Mouse (Mus musculus) limb, embryonic 14.5 days (tissue): ENCODE results near the gene Stambpl1. TPM values are rescaled to one million over a fixed set of nuclear protein-coding genes. Genes with fewer than 3 reads are reported as not detected.
A peak's percentile ranks its signal among the peaks of the same experiment; 100 is the strongest.

Experiments used
- ATAC-seq: fragments of 200-750 bp; cut with Nextera tagmentation; 2 replicates; pipeline ENCODE4 v1.8.0; 2017; ENCODE audit warnings: low read depth, moderate number of reproducible peaks, moderate TSS enrichment; ENCODE audit not compliant: low FRiP score
- DNase-seq: peaks from one replicate; pipeline ENCODE4 v3.0.0-alpha.2; 2015; ENCODE audit warnings: low spot score
- H3K27ac ChIP-seq: fragments of 300-500 bp; sonication (generic); replicated peaks from 2 replicates; pipeline ENCODE4 v1.5.1; 2014; ENCODE audit warnings: low read depth, mild to moderate bottlenecking, low read length, moderate library complexity, mixed read lengths
- H3K27me3 ChIP-seq: fragments of 300-500 bp; sonication (generic); 2 replicates; pipeline ENCODE4 v1.6.1; 2014; ENCODE audit warnings: low read length, mixed read lengths; ENCODE audit not compliant: control insufficient read depth, insufficient read depth
- H3K36me3 ChIP-seq: fragments of 300-500 bp; sonication (generic); 2 replicates; pipeline ENCODE4 v1.6.1; 2014; ENCODE audit warnings: mild to moderate bottlenecking, low read length, moderate library complexity, mixed read lengths; ENCODE audit not compliant: control insufficient read depth, insufficient read depth
- H3K4me1 ChIP-seq: fragments of 300-500 bp; sonication (generic); 2 replicates; pipeline ENCODE4 v1.6.1; 2014; ENCODE audit warnings: antibody characterized with exemption, low read length, mixed read lengths; ENCODE audit not compliant: control insufficient read depth, insufficient read depth
- H3K4me2 ChIP-seq: fragments of 300-500 bp; sonication (generic); replicated peaks from 2 replicates; pipeline ENCODE4 v1.6.1; 2014; ENCODE audit warnings: low read depth, mild to moderate bottlenecking, low read length, moderate library complexity; ENCODE audit not compliant: severe bottlenecking
- H3K4me3 ChIP-seq: fragments of 300-500 bp; sonication (generic); replicated peaks from 2 replicates; pipeline ENCODE4 v1.5.1; 2014; ENCODE audit warnings: low read length
- H3K9ac ChIP-seq: fragments of 300-500 bp; sonication (generic); 2 replicates; pipeline ENCODE4 v1.6.1; 2014; ENCODE audit warnings: mild to moderate bottlenecking, low read depth, low read length, moderate library complexity; ENCODE audit not compliant: severe bottlenecking
- H3K9me3 ChIP-seq: fragments of 300-500 bp; sonication (generic); 2 replicates; pipeline ENCODE4 v1.6.1; 2016; ENCODE audit warnings: low read length; ENCODE audit not compliant: control insufficient read depth
- POLR2A ChIP-seq: fragments of 200-500 bp; IDR thresholded peaks from 2 replicates; pipeline ENCODE4 v1.8.0; 2012; ENCODE audit warnings: inconsistent platforms, mild to moderate bottlenecking, moderate library complexity, borderline replicate concordance; ENCODE audit not compliant: insufficient read depth, insufficient read length; ENCODE audit errors: extremely low read depth
- WGBS: fragments of 180-500 bp; shearing (Covaris S2); extraction: QIAGEN DNeasy Blood & Tissue Kit; methylation state at CpG from one replicate; pipeline ENCODE4 v1.1.7; 2014; 5-methylcytosine and 5-hydroxymethylcytosine counted together
- polyA plus RNA-seq, 2 experiments: library from polyadenylated mRNA; depleted of rRNA in 1 of 2; stranded (reverse) in 1 of 2; unstranded in 1 of 2; fragments of >200 nt; fragmentation: Nextera tagmentation in 1 of 2; extraction: Ambion mirVana in 1 of 2; gene quantifications; 2 replicates each; pipeline versions ENCODE4 v1.2.1 to v1.2.3; 2012 to 2014

Gene Stambpl1
- polyA plus RNA-seq, 2 experiments: 9.0 to 14.8 TPM

DNA sequence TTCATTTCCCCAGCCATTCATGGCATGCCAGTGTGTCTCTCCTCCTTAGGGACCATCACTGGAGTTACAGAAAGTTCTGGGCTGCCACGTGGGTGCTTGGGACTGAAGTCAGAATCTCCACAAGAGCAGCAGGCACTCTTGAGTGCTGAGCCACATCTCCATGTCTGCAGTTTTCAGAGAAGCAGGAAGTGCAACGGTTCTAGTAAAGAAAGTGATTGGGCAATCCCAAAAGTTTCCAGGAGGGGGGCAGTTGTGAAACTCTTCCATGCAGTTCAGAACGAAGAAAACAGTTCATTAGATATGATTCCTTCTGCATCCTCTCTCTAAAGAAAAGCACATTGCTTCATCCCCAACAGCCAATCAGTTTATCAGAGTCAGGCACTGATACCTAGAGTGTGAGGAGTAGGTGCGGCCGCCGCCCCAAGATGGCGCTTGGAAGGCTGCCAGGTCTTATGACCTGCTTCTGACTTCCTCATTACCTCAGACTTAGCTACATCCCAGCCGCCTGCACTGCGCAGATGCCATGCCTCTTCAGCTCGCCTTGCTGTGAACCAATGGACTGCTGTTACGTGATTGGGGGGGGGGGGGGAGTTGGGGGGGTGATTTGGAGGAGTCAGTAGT, 78.2 kb downstream of the Stambpl1 start:
- no peak for DNase-seq
- WGBS: 88% methylated on average over 11 of the region's 11 CpGs

DNA sequence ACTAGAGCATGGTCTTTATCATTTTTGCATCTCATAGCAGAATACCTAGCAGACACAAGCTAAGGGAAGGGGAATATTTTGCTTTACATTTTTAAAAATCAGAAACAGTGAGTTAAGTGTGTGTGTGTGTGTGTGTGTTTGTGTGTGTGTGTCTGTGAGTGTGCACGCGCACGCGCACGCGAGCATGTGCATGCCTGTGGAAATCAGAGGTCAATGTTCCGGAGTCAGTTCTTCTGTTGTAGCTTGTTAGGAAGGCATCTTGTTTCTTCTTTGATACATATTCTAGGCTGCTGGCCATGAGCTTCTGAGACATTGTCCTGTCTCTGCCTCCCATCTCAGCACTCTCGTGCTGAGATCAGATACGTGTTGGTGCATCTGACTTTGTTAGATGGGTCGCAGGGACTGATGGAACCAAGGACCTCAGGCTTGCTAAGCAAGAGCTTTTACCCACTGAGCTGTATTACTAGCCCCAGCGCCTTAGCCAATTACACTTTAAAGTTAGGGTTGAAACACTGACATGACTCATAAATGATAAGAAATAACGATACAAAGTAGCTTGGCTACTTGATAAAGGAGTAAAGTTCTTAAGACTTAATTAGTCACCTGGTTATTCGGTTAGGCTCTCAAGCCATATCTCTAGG, 78.9 kb downstream of the Stambpl1 start:
- H3K9ac ChIP-seq: no peak overlapping the region
- 91% methylated on average over 13 of the region's 13 CpGs for WGBS
- ATAC-seq (no peak), DNase-seq (no peak)
- no peak overlapping the region for H3K4me2 ChIP-seq
- TF ChIP-seq POLR2A: no peak
- H3K4me1 ChIP-seq: no peaks in the 10 kb centered on the region
- H3K27me3 ChIP-seq: no peaks in the 10 kb centered on the region
- H3K27ac ChIP-seq: no peak overlapping the region
- no peaks in the 10 kb centered on the region for H3K9me3 ChIP-seq
- H3K4me3 ChIP-seq: no peak overlapping the region
- no peaks in the 10 kb centered on the region for H3K36me3 ChIP-seq

More for the DNA sequence above, 78.2 kb downstream of the Stambpl1 start:
- Histone ChIP-seq H3K4me3 (no peak overlapping the region), H3K27ac (no peak overlapping the region), H3K9ac (no peak overlapping the region), H3K27me3 (no peaks in the 10 kb centered on the region), H3K4me1 (no peaks in the 10 kb centered on the region), H3K9me3 (no peaks in the 10 kb centered on the region), H3K4me2 (no peak overlapping the region), H3K36me3 (no peaks in the 10 kb centered on the region)
- no peak for TF ChIP-seq POLR2A
- no peak for ATAC-seq

DNA sequence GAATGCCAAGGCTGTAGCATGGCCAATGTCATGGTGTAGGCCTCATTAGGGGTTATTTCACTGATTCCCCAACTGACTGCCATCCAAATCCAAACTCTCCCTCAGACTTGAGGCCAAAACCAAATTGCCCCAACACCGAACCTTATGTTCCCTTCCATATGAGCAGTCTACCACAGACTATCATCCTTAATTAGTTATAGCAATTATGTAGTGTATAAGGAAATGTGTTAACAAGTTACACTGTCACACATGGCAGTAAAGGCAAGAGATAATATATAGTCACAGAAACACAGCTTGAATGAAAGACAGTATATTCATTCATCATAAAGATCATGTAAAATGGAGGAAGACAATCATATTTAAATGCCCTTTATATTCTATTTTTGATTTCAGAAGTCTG, 81.0 kb downstream of the Stambpl1 start:
- Histone ChIP-seq H3K9ac (no peak overlapping the region), H3K27ac (no peak overlapping the region), H3K36me3 (no peaks in the 10 kb centered on the region), H3K4me3 (no peak overlapping the region), H3K27me3 (no peaks in the 10 kb centered on the region), H3K4me2 (no peak overlapping the region), H3K4me1 (peaks cover 2% of the 10 kb centered on the region; the same call in 1 of the 2 replicates), H3K9me3 (no peaks in the 10 kb centered on the region)
- WGBS: 83% methylated on average over 1 of the region's 1 CpGs
- no peak for TF ChIP-seq POLR2A
- ATAC-seq: no peak
- no peak for DNase-seq

DNA sequence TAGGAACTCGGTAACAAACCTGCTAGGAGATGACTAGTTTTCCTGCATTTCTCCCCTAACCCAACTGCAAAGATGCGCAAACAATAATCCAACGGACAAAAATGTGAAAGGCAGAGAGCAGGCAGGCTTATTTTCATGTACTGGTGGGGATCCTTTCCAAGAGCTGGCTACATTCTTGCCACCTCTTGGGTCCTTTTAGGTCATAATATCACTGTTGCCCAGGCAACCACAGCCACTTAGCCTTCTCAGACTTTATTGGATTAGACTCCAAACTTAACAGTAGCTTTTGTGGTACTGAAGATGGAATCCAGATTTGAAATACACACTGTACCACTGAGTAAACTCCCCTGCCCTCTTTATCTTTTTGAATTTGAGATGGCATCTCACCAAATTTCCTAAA, 86.0 kb downstream of the Stambpl1 start:
- WGBS: 57% methylated on average over 3 of the region's 3 CpGs
- H3K9ac ChIP-seq: no peak overlapping the region
- H3K27ac ChIP-seq: 0 out of 2 replicates have a peak overlapping the region, but pooled peaks have one; percentile 33
- peak; percentile 68; the same call in 1 of the 2 replicates for ATAC-seq
- DNase-seq: peak; percentile 56
- H3K36me3 ChIP-seq: no peaks in the 10 kb centered on the region
- no peak overlapping the region for H3K4me3 ChIP-seq
- no peaks in the 10 kb centered on the region for H3K27me3 ChIP-seq
- H3K4me1 ChIP-seq: peaks cover 6% of the 10 kb centered on the region; the same call in 1 of the 2 replicates
- TF ChIP-seq POLR2A: no peak
- H3K9me3 ChIP-seq: no peaks in the 10 kb centered on the region
- H3K4me2 ChIP-seq: no peak overlapping the region

DNA sequence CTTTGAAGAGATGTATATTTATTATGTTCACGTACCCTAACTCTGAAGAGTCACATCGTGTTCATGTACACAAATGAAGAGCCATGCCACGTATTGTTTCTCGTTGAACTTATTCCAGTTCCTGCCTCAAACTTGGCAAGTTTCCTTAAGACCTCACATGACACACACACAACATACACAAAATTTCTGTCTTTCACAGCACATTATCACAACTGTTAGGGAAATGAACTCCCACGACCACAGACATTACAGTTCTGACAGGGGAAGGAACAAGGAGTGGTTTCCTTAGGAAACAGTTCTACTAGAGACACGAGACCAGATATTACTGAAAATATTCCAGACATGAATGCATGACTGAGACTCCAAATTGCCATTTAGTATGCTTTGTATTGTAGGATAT, 91.6 kb downstream of the Stambpl1 start:
- H3K27ac ChIP-seq: no peak overlapping the region
- no peak overlapping the region for H3K4me2 ChIP-seq
- DNase-seq: no peak
- TF ChIP-seq POLR2A: no peak
- H3K36me3 ChIP-seq: no peaks in the 10 kb centered on the region
- H3K4me1 ChIP-seq: no peaks in the 10 kb centered on the region
- H3K4me3 ChIP-seq: no peak overlapping the region
- H3K9ac ChIP-seq: no peak overlapping the region
- H3K9me3 ChIP-seq: no peaks in the 10 kb centered on the region
- 82% methylated on average over 6 of the region's 6 CpGs for WGBS
- no peak for ATAC-seq
- no peaks in the 10 kb centered on the region for H3K27me3 ChIP-seq
